Mouse (Mus musculus) cerebellum, adult 18-20 months (tissue): ENCODE data around the gene Nrbp1.

Source experiments
- DNase-seq, 2 experiments: peaks; one replicate each; pipeline ENCODE4 v3.0.0; 2021

Gene Nrbp1

GRCm38 (mm10) chr5:31240637-31241521, at the start of gene Nrbp1, which contains the start of gene Gm9970:
TSS of gene Nrbp1 (plus strand) at chr5:31240864.
TSS of gene Gm9970 (minus strand) at chr5:31241232.
- DNase-seq = peak; percentile 96 to 97

GRCm38 (mm10) chr5:31192045-31192938, 48.4 kb upstream of the Nrbp1 start:
- no peak for DNase-seq

GRCm38 (mm10) chr5:31192939-31193630, 47.6 kb upstream of the Nrbp1 start, which contains the start of the genes Snx17 and Eif2b4:
TSS of gene Snx17 (plus strand) at chr5:31193227.
TSS of gene Eif2b4 (minus strand) at chr5:31193430.
- DNase-seq = peak; percentile 99 to 100

GRCm38 (mm10) chr5:31193631-31194281, 46.9 kb upstream of the Nrbp1 start:
- no peak for DNase-seq

GRCm38 (mm10) chr5:31194486-31195485, 45.9 kb upstream of the Nrbp1 start:
- no peak for DNase-seq

- DNase-seq = no peak
Observed at GRCm38 (mm10) chr5:31195671-31196070, 45.0 kb upstream of the Nrbp1 start.

GRCm38 (mm10) chr5:31196207-31196606, 44.5 kb upstream of the Nrbp1 start:
- DNase-seq = no peak

- no peak for DNase-seq
Observed at GRCm38 (mm10) chr5:31197072-31197471, 43.6 kb upstream of the Nrbp1 start.

GRCm38 (mm10) chr5:31198170-31198569, 42.5 kb upstream of the Nrbp1 start:
- no peak for DNase-seq

GRCm38 (mm10) chr5:31198616-31199320, 41.9 kb upstream of the Nrbp1 start:
- no peak for DNase-seq

- DNase-seq = peak in 1 of 2 experiments; percentile 21
Observed at GRCm38 (mm10) chr5:31199321-31199892, 41.3 kb upstream of the Nrbp1 start.

GRCm38 (mm10) chr5:31199893-31200292, 40.8 kb upstream of the Nrbp1 start:
- DNase-seq = no peak

- peak; percentile 18 to 30 for DNase-seq
Observed at GRCm38 (mm10) chr5:31200327-31200768, 40.3 kb upstream of the Nrbp1 start.

- no peak for DNase-seq
Observed at GRCm38 (mm10) chr5:31201042-31201741, 39.5 kb upstream of the Nrbp1 start.

GRCm38 (mm10) chr5:31201742-31202590, 38.7 kb upstream of the Nrbp1 start, which contains the start of gene Zfp513:
TSS of gene Zfp513 (minus strand) at chr5:31202303.
- peak; percentile 93 to 98 for DNase-seq

GRCm38 (mm10) chr5:31202933-31203332, 37.7 kb upstream of the Nrbp1 start:
- peak; percentile 16 to 30 for DNase-seq

GRCm38 (mm10) chr5:31203866-31204265, 36.8 kb upstream of the Nrbp1 start:
- no peak for DNase-seq

- no peak for DNase-seq
Observed at GRCm38 (mm10) chr5:31204421-31204820, 36.2 kb upstream of the Nrbp1 start.
